In genomic region chr9:31098118-31098517, GRCm38 (mm10) we compare ENCODE assay signal across 1 mouse cellular context.
TF ChIP-seq lines count a peak whose summit lies in the region.

No protein-coding gene starts in this region.

TF ChIP-seq in MEL, 35 proteins besides CTCF, POLR2A, EP300 and RAD21 (continued from another document):
- TF ChIP-seq UBTF (IDR thresholded peaks at IDR 0.05; ENCODE audit: borderline replicate concordance, insufficient read depth, low read depth, low read length) (no peak), ELF1 (IDR thresholded peaks at IDR 0.05; ENCODE audit: low read depth, low read length) (no peak), ZKSCAN1 (IDR thresholded peaks at IDR 0.05; ENCODE audit: low read depth, low read length) (no peak), MXI1 (IDR thresholded peaks at IDR 0.05; ENCODE audit: low read depth, low read length) (no peak), KAT2A (conservative IDR thresholded peaks at IDR 0.05; ENCODE audit: low read depth, low read length) (no peak), NRF1 (IDR thresholded peaks at IDR 0.05; ENCODE audit: insufficient read depth, low read depth, low read length, poor library complexity, severe bottlenecking) (no peak), SIN3A (IDR thresholded peaks at IDR 0.05; ENCODE audit: low read length) (no peak), TCF12 (IDR thresholded peaks at IDR 0.05; ENCODE audit: low read depth, low read length) (no peak)
